Mouse (Mus musculus) Patski (cell line): ENCODE results near the gene Ncoa5. TPM values are rescaled to one million over a fixed set of nuclear protein-coding genes. Genes with fewer than 3 reads are reported as not detected.

ENCODE experiments used
- ATAC-seq: fragments of 100-300 bp; one replicate; pipeline ENCODE4 v1.8.0; 2021
- CTCF ChIA-PET: fragments of 350-600 bp; sonication (Branson Sonifier 250); formaldehyde crosslinking; loops from one replicate; lab custom pipeline; 2022; ENCODE audit warnings: inconsistent platforms; lab: Charles Lee
- POLR2A ChIA-PET: fragments of 350-600 bp; sonication (Branson Sonifier 250); formaldehyde crosslinking; loops from one replicate; lab custom pipeline; 2022; ENCODE audit warnings: antibody characterized with exemption, inconsistent platforms; lab: Charles Lee
- DNase-seq: peaks from one replicate; pipeline ENCODE4 v3.0.0-alpha.2; 2011; ENCODE audit warnings: low read depth, low spot score
- H3K27me3 ChIP-seq: fragments of 371-371 bp; one replicate; pipeline ENCODE4 v1.5.1; 2021
- CTCF ChIP-seq: fragments of 100-300 bp; IDR thresholded peaks from one replicate; pipeline ENCODE4 v1.5.1; 2021
- in situ Hi-C: fragments of 300-500 bp; cut with MboI; formaldehyde crosslinking; loops from 3 replicates; pipeline ENCODE4 v1.11.1; 2018; ENCODE audit warnings: low pct_unique_long_range_greater_than_20kb, mixed read lengths
- polyA plus RNA-seq: library from polyadenylated mRNA; unstranded; gene quantifications from one replicate; pipeline ENCODE4 v1.2.3, GENCODE M21; 2021

Ncoa5 gene
- polyA plus RNA-seq, 1 experiment from 2014 or later = 40.0 TPM

DNA sequence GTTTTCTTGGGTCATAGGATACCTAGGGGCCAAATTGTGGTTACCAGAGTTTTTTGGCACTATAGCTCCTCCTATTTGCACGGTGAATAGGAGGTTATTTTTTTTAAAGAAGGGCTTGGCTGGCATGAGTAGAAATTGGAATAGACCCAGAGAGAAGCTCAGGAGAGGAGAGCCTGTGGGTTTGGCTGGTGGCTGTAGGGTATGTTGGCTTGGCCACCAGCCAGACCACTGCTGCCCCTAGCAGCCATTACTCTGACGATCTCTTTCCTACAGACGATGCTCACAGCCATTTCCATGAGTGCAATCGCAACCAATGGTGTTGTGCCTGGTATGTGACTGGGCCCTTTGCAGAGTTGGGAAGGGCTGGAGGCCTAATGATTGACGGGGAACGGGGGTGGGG lies 59.1 kb downstream of the Ncoa5 start:
- TF ChIP-seq CTCF = no peak
- no peak for DNase-seq
- ATAC-seq = no peak
- peaks cover 17% of the 10 kb centered on the region for H3K27me3 ChIP-seq
- ChIA-PET CTCF (interaction anchor here (1.9 kb wide), 1 partner anchor 14 kb away, joined by 4 read pairs; no protein-coding TSS in a partner anchor), POLR2A (no interaction called here)
- in situ Hi-C loops = no loop called here

DNA sequence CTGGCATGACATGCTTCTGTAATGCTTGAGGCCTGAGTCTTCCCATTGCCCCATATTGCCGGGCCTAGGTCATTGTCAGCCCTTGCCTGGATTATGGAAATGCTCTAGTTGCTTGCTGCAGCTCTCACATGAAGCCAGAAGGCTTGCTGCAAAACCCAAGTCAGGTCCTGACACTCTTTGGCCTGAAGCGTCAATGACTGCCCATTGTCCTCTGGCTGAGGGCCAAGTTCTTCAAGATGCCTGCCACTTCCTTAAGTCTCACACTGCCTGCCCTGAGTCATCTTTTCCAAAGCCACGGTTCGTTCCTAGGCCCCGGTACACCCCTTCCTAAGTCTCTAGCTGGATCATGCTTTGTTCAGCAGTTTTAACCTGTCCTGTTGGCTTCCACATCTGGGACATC lies 62.0 kb downstream of the Ncoa5 start:
- peaks cover 40% of the 10 kb centered on the region for H3K27me3 ChIP-seq
- ATAC-seq (no peak), DNase-seq (no peak)
- ChIA-PET POLR2A (no interaction called here), CTCF (no interaction called here)
- in situ Hi-C loops = no loop called here
- no peak for TF ChIP-seq CTCF

DNA sequence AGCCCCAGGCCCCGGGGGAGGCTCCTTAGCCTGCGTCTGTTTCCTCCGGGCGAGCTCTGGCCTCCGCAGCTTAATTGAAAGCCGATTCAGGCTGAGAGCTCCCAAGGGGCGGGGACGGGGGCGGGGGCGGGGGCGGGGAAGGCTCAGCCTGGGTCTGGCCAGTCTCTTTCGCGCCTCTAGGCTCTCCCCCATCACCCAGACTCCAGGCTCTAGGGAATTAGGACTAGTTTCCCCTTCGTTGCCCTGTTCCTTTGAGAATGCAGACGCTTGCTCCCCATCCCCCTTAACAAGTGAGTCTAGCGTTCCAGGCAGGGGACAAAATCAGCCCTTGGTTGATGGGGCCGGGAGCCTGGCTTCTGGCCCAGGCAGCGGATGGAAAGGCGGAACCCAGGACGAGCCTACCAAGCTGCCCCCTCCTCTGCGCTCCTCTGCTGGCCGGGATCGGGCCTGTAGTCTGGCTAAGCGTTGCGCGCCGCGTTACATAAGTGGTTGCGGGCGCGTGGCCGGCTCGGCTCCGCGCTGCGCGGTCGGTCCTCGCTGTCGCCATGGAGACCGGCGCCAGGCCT lies 64.0 kb downstream of the Ncoa5 start:
- CTCF ChIA-PET = no interaction called here
- no peak for TF ChIP-seq CTCF

DNA sequence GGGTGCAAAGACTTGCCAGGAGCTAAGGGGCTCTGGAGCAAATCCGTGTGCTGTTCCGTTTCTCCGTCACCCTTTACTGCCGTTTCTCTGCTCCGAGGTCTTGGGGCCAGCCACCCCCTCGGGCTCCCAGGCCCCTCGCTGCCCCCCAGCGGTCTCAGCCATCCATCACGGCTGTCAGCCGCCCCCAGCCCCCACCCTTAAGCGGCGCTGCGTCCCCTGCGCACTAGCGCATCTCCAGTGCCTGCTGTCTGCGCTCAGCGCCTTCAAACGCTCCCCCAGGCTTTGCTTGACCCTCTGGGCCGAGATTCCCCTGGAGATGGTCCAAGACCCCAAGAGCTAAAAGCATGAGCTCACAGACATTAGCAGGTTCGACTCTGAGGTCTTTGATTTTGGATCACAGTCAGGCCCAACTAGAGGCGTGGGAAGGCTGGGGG lies 65.3 kb downstream of the Ncoa5 start:
- peaks cover 40% of the 10 kb centered on the region for H3K27me3 ChIP-seq
- no peak for TF ChIP-seq CTCF
- no peak for DNase-seq
- ATAC-seq = no peak
- in situ Hi-C loops = no loop called here
- ChIA-PET POLR2A (no interaction called here), CTCF (interaction anchor here (1.4 kb wide), 1 partner anchor 8 kb away, joined by 4 read pairs; no protein-coding TSS in a partner anchor)

More for the DNA sequence above, 64.0 kb downstream of the Ncoa5 start:
- ATAC-seq (no peak), DNase-seq (no peak)
- in situ Hi-C loops = no loop called here
- POLR2A ChIA-PET = no interaction called here
- H3K27me3 ChIP-seq = peaks cover 43% of the 10 kb centered on the region

DNA sequence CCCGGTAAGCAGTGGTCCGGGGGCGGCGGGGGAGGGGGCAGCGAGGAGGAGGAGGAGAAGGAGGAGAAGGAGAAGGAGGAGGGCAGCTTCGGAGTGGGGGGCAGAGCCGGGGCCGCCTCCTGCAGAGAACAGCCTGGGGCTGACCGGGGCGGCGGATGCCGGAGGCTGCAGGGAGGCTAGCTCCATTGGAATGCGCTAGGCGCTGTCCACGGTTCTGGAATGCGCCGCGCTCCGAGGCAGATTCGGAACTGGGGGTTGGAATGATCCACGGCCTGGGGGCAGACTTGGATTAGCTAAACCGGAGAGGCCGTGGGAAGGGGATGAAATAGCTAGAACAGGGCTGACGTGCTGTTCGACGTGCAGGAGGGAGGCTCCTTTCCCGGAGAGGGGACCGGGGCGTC lies 66.2 kb downstream of the Ncoa5 start:
- no peak for TF ChIP-seq CTCF
- DNase-seq (no peak), ATAC-seq (peak; percentile 14)
- in situ Hi-C loops = no loop called here
- H3K27me3 ChIP-seq = peaks cover 40% of the 10 kb centered on the region
- ChIA-PET CTCF (no interaction called here), POLR2A (interaction anchor here (0.6 kb wide), 1 partner anchor 65 kb away, joined by 5 read pairs; no protein-coding TSS in a partner anchor)

DNA sequence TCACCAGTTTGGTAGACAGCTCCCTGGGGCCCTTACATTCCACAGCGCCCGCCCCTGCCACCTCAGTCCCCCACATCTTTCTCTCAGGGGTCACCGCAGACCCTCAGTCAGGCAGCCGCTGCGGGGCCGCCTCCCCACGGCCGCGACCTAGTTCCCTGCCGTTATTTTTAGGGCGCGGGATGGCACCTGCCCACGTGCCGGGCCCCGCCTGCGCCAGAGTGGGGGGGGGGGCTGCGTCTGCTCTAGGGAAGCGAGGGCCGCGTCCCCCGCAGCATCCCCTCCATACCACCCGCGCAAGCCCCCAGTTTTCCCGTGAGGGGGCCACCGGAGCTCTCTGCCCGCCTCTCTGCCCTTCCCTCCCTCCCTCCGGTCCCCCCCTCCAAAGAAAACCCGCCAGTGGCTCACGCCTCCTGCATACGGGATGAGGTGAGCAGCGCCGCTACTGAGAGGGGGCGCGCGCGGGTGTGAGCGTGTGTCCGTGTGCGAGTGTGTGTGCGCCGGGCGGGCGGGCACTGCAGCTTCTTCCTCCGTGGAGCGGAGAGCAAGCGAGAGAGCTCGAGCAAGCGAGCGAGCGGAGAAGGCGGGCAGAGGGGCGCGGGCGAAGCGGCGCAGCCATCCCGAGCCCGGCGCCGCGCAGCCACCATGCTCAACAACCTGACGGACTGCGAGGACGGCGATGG lies 66.8 kb downstream of the Ncoa5 start:
- no peak for DNase-seq
- ChIA-PET CTCF (no interaction called here), POLR2A (interaction anchor here (0.6 kb wide), 1 partner anchor 66 kb away, joined by 5 read pairs; no protein-coding TSS in a partner anchor)
- in situ Hi-C loops = no loop called here
- peaks cover 40% of the 10 kb centered on the region for H3K27me3 ChIP-seq
- no peak for ATAC-seq
- TF ChIP-seq CTCF = no peak

DNA sequence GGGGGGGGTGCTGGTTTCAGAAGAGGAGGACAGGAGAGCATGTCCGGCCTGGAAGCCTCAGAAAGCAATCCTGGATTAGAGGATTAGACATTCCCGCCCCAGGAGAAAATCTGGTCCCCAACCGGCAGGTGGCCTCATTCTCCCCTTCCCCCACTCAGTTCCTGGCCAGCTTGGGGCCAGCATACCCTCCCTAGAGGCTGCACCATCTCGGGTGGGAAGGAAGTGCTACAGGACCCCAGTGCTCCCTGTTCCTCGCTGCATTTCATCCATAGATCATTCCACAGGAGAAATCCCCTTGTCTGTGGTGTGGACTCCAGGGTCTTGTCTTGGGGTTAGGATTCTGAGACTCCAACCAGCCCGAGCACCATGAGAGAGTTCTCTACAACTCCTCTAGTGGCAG lies 67.5 kb downstream of the Ncoa5 start:
- no peak for DNase-seq
- in situ Hi-C loops = no loop called here
- ATAC-seq = no peak
- CTCF ChIA-PET = no interaction called here
- peaks cover 40% of the 10 kb centered on the region for H3K27me3 ChIP-seq
- TF ChIP-seq CTCF = no peak
- POLR2A ChIA-PET = interaction anchor here (0.6 kb wide), 1 partner anchor 482 kb away, joined by 7 read pairs; no protein-coding TSS in a partner anchor

DNA sequence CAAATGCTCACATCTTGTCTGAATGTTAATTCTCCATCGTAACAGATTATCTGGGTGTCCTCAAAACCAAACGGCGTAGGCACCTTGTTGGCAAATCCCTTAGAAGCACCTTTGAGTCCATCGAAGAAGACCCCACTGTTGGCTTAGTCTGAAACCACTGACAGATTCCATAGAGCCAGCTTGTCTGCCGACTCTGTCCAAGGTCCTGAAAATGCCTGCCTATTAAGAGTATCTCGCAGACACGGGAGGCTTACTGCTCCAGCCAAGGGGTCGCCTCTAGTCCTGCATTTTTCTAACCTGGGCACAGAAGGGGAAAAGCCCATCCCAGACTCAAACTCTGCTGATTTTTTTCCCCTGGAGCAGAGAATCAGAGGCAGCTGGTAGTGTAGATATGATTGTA lies 68.3 kb downstream of the Ncoa5 start:
- POLR2A ChIA-PET = interaction anchor here (0.6 kb wide), 1 partner anchor 483 kb away, joined by 7 read pairs; no protein-coding TSS in a partner anchor
- H3K27me3 ChIP-seq = peaks cover 37% of the 10 kb centered on the region
- CTCF ChIA-PET = no interaction called here

DNA sequence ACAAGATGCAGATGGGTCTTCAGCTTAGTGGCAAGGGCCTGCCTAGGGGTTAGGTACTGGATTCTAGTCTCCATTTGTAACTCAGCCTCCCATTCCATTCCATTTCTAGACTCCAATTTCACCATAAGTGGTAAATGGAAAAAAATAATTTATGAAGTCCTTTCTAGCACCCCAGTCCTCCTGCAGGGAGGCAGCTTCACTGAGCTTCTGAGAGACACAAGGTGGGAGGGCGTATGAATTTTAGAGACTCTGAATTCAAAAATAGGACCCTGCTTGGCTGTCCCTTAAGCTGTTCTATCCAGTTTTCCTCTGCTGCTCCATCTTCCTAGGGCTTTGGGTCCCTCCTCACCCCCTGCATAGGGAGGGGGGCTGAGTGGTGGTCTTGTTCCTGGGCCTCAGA lies 69.7 kb downstream of the Ncoa5 start:
- ChIA-PET POLR2A (no interaction called here), CTCF (no interaction called here)
- no peak for TF ChIP-seq CTCF
- ATAC-seq = no peak
- H3K27me3 ChIP-seq = peaks cover 25% of the 10 kb centered on the region
- DNase-seq = no peak
- in situ Hi-C loops = no loop called here

More for the DNA sequence above, 68.3 kb downstream of the Ncoa5 start:
- TF ChIP-seq CTCF = no peak
- DNase-seq = no peak
- in situ Hi-C loops = no loop called here
- ATAC-seq = no peak

DNA sequence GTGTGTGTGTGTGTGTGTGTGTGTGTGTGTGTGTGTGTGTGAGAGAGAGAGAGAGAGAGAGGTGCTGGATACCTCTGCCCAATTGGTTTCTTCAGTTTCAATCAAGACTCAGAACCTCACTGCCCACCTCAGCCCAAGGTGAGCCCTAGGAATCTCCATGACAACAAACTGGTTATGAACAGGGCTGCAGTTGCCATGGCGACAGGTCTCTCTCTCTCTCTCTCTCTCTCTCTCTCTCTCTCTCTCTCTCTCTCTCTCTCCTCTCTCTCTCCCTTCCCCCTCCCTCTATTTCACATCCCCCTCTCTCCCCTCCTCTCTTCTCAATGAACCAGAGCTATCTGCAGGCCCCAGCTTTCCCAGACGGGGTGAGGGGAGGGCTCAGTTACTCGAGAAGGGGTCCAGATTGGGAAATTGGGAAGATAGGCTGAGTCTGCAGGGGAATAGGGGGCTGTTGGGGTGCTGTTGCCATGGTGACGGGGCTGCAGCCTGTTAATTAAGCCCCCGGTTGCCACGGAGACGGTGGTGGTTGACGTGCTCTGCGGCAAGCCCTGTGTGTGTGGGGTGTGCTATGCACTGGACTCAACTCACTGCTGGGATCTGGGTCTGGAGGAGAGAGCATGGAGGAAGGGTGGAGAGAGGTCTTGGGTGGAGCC lies 70.3 kb downstream of the Ncoa5 start:
- in situ Hi-C loops = no loop called here
- ChIA-PET CTCF (no interaction called here), POLR2A (interaction anchor here (0.5 kb wide), 1 partner anchor 34 kb away, joined by 3 read pairs; no protein-coding TSS in a partner anchor)
- no peak for DNase-seq
- peaks cover 19% of the 10 kb centered on the region for H3K27me3 ChIP-seq
- ATAC-seq = no peak
- no peak for TF ChIP-seq CTCF

DNA sequence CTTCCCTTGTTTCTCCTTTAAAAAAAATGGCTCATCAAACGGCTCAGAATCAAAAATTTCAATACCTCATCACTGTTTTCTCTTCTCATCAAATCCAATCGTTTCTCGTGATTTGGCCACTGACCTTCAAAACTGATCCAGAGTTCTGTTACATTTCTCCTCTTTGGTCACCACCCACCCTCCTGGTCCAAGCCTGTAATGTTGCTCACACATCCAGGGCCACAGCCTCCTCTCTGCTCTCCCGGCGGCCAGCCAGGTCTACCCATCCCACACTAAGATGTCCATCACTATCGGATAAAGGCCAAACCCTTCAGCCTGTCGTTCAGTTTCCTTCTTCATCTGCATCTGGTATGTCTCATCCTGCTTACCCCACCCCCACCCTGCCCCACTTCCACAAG lies 72.5 kb downstream of the Ncoa5 start:
- peaks cover 4% of the 10 kb centered on the region for H3K27me3 ChIP-seq
- DNase-seq (no peak), ATAC-seq (no peak)
- CTCF ChIA-PET = interaction anchor here (1.2 to 1.5 kb wide), 8 partner anchors 8 to 216 kb away, joined by 3 to 8 read pairs (median 4); no protein-coding TSS in a partner anchor
- in situ Hi-C loops = no loop called here
- POLR2A ChIA-PET = interaction anchor here (0.6 kb wide), 2 partner anchors 104 to 112 kb away, joined by 3 read pairs; no protein-coding TSS in a partner anchor
- no peak for TF ChIP-seq CTCF
